12 mouse cellular contexts compared by ENCODE assay signal in genomic region chr2:130813729-130814128, GRCm38 (mm10).
"Had no signal": no experiment of that assay in that cellular context is flagged by ENCODE, and none has a peak within 500 bp of the region (broad histone marks: within the 10 kb centered on the region; RNA-seq: fewer than 3 reads in every experiment).

No protein-coding gene starts in this region.

- H3K27me3 ChIP-seq: intestine, embryonic 15.5 days; limb, embryonic 15.5 days; neural tube, embryonic 12.5 days had no signal

- H3K4me1 ChIP-seq: intestine, embryonic 15.5 days; limb, embryonic 15.5 days had no signal

- H3K4me2 ChIP-seq: hindbrain, embryonic 14.5 days; intestine, embryonic 15.5 days; limb, embryonic 15.5 days; lung, embryonic 14.5 days; neural tube, embryonic 12.5 days had no signal

- H3K4me3 ChIP-seq: intestine, embryonic 15.5 days; left cerebral cortex, adult 2 months; limb, embryonic 15.5 days; midbrain, embryonic 10.5 days; neural tube, embryonic 12.5 days had no signal

- H3K9me3 ChIP-seq: intestine, embryonic 15.5 days; limb, embryonic 15.5 days; midbrain, embryonic 10.5 days; neural tube, embryonic 12.5 days had no signal

- H3K9ac ChIP-seq: hindbrain, embryonic 14.5 days; intestine, embryonic 15.5 days; limb, embryonic 15.5 days; lung, embryonic 14.5 days; neural tube, embryonic 12.5 days had no signal

- H3K27ac ChIP-seq: hindbrain, embryonic 14.5 days; intestine, embryonic 15.5 days; left cerebral cortex, adult 2 months; limb, embryonic 15.5 days; midbrain, embryonic 10.5 days; neural tube, embryonic 12.5 days; stomach, postnatal 0 days had no signal

- DNase-seq: lung, embryonic 14.5 days; lung, postnatal 10 days; lung, postnatal 4 days; midbrain, embryonic 14.5 days; thymus, postnatal 4 days had no signal
